Mouse (Mus musculus) forebrain, embryonic 10.5 days (tissue): Measurements from ENCODE around the gene Rnase9. TPM values are rescaled to one million over a fixed set of nuclear protein-coding genes. Genes with fewer than 3 reads are reported as not detected.

Source experiments
- DNase-seq: peaks from one replicate; pipeline ENCODE4 v3.0.0-alpha.2; 2017; ENCODE audit warnings: low spot score; ENCODE audit errors: extremely low spot score
- H3K27ac ChIP-seq: fragments of 300-500 bp; sonication (generic); 2 replicates; pipeline ENCODE4 v1.5.1; 2016; ENCODE audit warnings: mild to moderate bottlenecking
- H3K27me3 ChIP-seq: fragments of 300-500 bp; sonication (generic); 2 replicates; pipeline ENCODE4 v1.6.1; 2016; ENCODE audit warnings: mild to moderate bottlenecking; ENCODE audit not compliant: poor library complexity, severe bottlenecking
- H3K36me3 ChIP-seq: fragments of 300-500 bp; sonication (generic); replicated peaks from 2 replicates; pipeline ENCODE4 v1.6.1; 2016; ENCODE audit warnings: mild to moderate bottlenecking, moderate library complexity
- H3K4me1 ChIP-seq: fragments of 300-500 bp; sonication (generic); 2 replicates; pipeline ENCODE4 v1.6.1; 2016
- H3K4me3 ChIP-seq: fragments of 300-500 bp; sonication (generic); 2 replicates; pipeline ENCODE4 v1.5.1; 2016; ENCODE audit warnings: mild to moderate bottlenecking, moderate library complexity
- H3K9me3 ChIP-seq: fragments of 300-500 bp; sonication (generic); 2 replicates; pipeline ENCODE4 v1.6.1; 2016; ENCODE audit warnings: mild to moderate bottlenecking, moderate library complexity
- WGBS: fragments of 180-500 bp; shearing (Covaris S2); methylation state at CpG from one replicate; pipeline ENCODE4 v1.1.7; 2016; 5-methylcytosine and 5-hydroxymethylcytosine counted together
- polyA plus RNA-seq: library from polyadenylated mRNA; unstranded; fragments of >200 nt; fragmentation: Nextera tagmentation; extraction: Ambion mirVana; gene quantifications from 2 replicates; pipeline ENCODE4 v1.2.1, GENCODE M21; 2016

Rnase9 gene
- polyA plus RNA-seq, 1 experiment from 2014 or later, result not detected

DNA sequence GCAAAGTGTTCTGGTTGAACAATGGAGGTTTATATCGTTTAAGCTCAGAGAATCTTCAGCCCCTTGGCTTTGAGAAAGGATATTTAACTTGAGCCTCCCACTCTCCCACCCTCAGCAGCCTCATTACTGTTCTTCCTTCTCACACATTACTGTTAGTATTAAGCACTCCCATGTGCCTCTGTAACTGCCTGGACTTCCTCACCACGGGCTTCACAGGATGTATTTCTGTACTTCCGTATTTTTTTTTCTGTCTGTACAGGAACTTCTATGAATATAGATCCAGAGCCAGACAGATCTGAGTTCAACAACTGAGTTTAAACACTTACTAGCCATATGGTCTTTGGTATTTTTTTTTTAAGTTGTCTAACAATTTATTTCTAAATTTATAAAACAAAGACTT lies 44.6 kb downstream of the Rnase9 start:
- Histone ChIP-seq H3K9me3 (no peaks in the 10 kb centered on the region), H3K4me3 (no peak overlapping the region), H3K4me1 (0 out of 2 replicates have a peak, but pooled peaks cover 4% of the 10 kb centered on the region), H3K36me3 (no peaks in the 10 kb centered on the region), H3K27me3 (no peaks in the 10 kb centered on the region), H3K27ac (no peak overlapping the region)
- DNase-seq, result no peak
- WGBS, result 81% methylated on average over 3 of the region's 3 CpGs

DNA sequence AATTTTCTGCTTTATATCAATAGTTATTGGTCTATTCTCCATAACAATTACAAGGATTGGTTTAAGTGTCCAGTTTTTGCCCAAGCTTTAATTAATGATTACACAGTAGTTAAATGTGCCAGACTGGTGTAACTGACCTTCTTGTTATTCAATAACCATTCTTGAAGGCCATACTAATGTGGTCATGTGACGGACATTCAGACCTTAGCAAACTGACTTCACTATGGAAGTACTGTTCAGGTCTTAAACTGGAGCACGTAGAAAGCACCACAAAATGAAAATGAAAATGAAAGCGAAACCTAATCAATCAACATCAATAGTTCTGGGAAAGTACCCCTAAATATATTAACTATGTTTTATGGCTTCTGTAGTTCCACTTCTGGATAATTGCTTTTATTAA lies 50.6 kb downstream of the Rnase9 start:
- H3K27ac ChIP-seq, result no peak overlapping the region
- no peaks in the 10 kb centered on the region for H3K27me3 ChIP-seq
- H3K4me1 ChIP-seq, result 0 out of 2 replicates have a peak, but pooled peaks cover 4% of the 10 kb centered on the region
- H3K36me3 ChIP-seq, result no peaks in the 10 kb centered on the region
- no peak overlapping the region for H3K4me3 ChIP-seq
- 85% methylated on average over 3 of the region's 3 CpGs for WGBS
- H3K9me3 ChIP-seq, result no peaks in the 10 kb centered on the region
- DNase-seq, result no peak

Other genes with a start within 250 kb of the Rnase9 start
- not detected in 2 replicates for gene Ccnb1ip1, start 234.1 kb downstream of the Rnase9 start, polyA plus RNA-seq
- gene Parp2, start 234.0 kb downstream of the Rnase9 start, polyA plus RNA-seq, result 76.7 and 84.4 TPM in 2 replicates
- 4.1 and 5.2 TPM in 2 replicates for gene Tep1, start 171.3 kb downstream of the Rnase9 start, polyA plus RNA-seq
- gene Klhl33, start 144.4 kb downstream of the Rnase9 start, polyA plus RNA-seq, result 0.09 and 0.14 TPM in 2 replicates
- 190 and 197 TPM in 2 replicates for gene Osgep, start 117.0 kb downstream of the Rnase9 start, polyA plus RNA-seq
- gene Apex1, start 116.9 kb downstream of the Rnase9 start, polyA plus RNA-seq, result 503 and 517 TPM in 2 replicates
- gene Pip4p1, start 111.0 kb downstream of the Rnase9 start, polyA plus RNA-seq, result 44.8 and 45.3 TPM in 2 replicates
- 82.4 and 83.6 TPM in 2 replicates for gene Pnp, start 110.8 kb downstream of the Rnase9 start, polyA plus RNA-seq
- not detected in 2 replicates for gene Gm49342, start 97.4 kb downstream of the Rnase9 start, polyA plus RNA-seq
- gene Pnp2, start 85.9 kb downstream of the Rnase9 start, polyA plus RNA-seq, result 0.73 and 1.3 TPM in 2 replicates
- gene Rnase10, start 34.1 kb downstream of the Rnase9 start, polyA plus RNA-seq, result not detected in 2 replicates
- not detected in 2 replicates for gene Rnase11, start 8.3 kb upstream of the Rnase9 start, polyA plus RNA-seq
- not detected in 2 replicates for gene Rnase12, start 15.8 kb upstream of the Rnase9 start, polyA plus RNA-seq
- gene Olfr750, start 32.6 kb upstream of the Rnase9 start, polyA plus RNA-seq, result not detected in 2 replicates
- gene Rnase4, start 49.2 kb upstream of the Rnase9 start, polyA plus RNA-seq, result 6.6 and 6.8 TPM in 2 replicates
- gene Ang, start 49.3 kb upstream of the Rnase9 start, polyA plus RNA-seq, result 1.7 and 1.9 TPM in 2 replicates
- 0.28 TPM in 1 of 2 replicates, not detected in the other for gene Eddm3b, start 72.6 kb upstream of the Rnase9 start, polyA plus RNA-seq
- gene Rnase6, start 82.0 kb upstream of the Rnase9 start, polyA plus RNA-seq, result 0.26 and 0.30 TPM in 2 replicates
- gene Rnase1, start 104.9 kb upstream of the Rnase9 start, polyA plus RNA-seq, result not detected in 2 replicates
- gene Rnase2b, start 120.4 kb upstream of the Rnase9 start, polyA plus RNA-seq, result not detected in 2 replicates
- not detected in 2 replicates for gene Ang2, start 157.3 kb upstream of the Rnase9 start, polyA plus RNA-seq
- gene Ear14, start 161.5 kb upstream of the Rnase9 start, polyA plus RNA-seq, result not detected in 2 replicates
- not detected in 2 replicates for gene Rnase2a, start 214.2 kb upstream of the Rnase9 start, polyA plus RNA-seq